Mouse (Mus musculus) stomach, embryonic 14.5 days (tissue): Measurements from ENCODE around the gene Polr3c. TPM values are rescaled to one million over a fixed set of nuclear protein-coding genes. Genes with fewer than 3 reads are reported as not detected.

Source experiments
- ATAC-seq: fragments of 200-750 bp; cut with Nextera tagmentation; 2 replicates; pipeline ENCODE4 v1.8.0; 2017; ENCODE audit warnings: low read depth, moderate TSS enrichment; ENCODE audit not compliant: insufficient number of reproducible peaks, insufficient read depth, low FRiP score
- H3K27ac ChIP-seq: fragments of 300-500 bp; sonication (generic); 2 replicates; pipeline ENCODE4 v1.5.1; 2014; ENCODE audit warnings: mild to moderate bottlenecking, low read length, moderate library complexity, mixed read lengths
- H3K27me3 ChIP-seq: fragments of 300-500 bp; sonication (generic); 2 replicates; pipeline ENCODE4 v1.6.1; 2014; ENCODE audit warnings: low read length, control low read depth, mixed read lengths; ENCODE audit not compliant: control insufficient read depth, insufficient read depth
- H3K36me3 ChIP-seq: fragments of 300-500 bp; sonication (generic); 2 replicates; pipeline ENCODE4 v1.6.1; 2014; ENCODE audit warnings: mild to moderate bottlenecking, control low read depth, low read length, moderate library complexity, mixed read lengths; ENCODE audit not compliant: control insufficient read depth, insufficient read depth
- H3K4me1 ChIP-seq: fragments of 300-500 bp; sonication (generic); 2 replicates; pipeline ENCODE4 v1.6.1; 2014; ENCODE audit warnings: low read length, control low read depth, mixed read lengths; ENCODE audit not compliant: control insufficient read depth, insufficient read depth
- H3K4me2 ChIP-seq: fragments of 300-500 bp; sonication (generic); replicated peaks from 2 replicates; pipeline ENCODE4 v1.6.1; 2014; ENCODE audit warnings: low read depth, low read length, control low read depth
- H3K4me3 ChIP-seq: fragments of 300-500 bp; sonication (generic); 2 replicates; pipeline ENCODE4 v1.5.1; 2014; ENCODE audit warnings: low read depth, low read length, control low read depth
- H3K9ac ChIP-seq: fragments of 300-500 bp; sonication (generic); replicated peaks from 2 replicates; pipeline ENCODE4 v1.6.1; 2014; ENCODE audit warnings: low read depth, mild to moderate bottlenecking, control low read depth, low read length, moderate library complexity, mixed read lengths
- H3K9me3 ChIP-seq: fragments of 300-500 bp; sonication (generic); 2 replicates; pipeline ENCODE4 v1.6.1; 2016; ENCODE audit warnings: low read depth, low read length, control low read depth; ENCODE audit not compliant: control insufficient read depth
- WGBS: fragments of 180-500 bp; shearing (Covaris S2); extraction: QIAGEN DNeasy Blood & Tissue Kit; methylation state at CpG from one replicate; pipeline ENCODE4 v1.1.7; 2014; 5-methylcytosine and 5-hydroxymethylcytosine counted together
- polyA plus RNA-seq: library from polyadenylated mRNA; unstranded; fragments of >200 nt; fragmentation: Nextera tagmentation; extraction: Ambion mirVana; gene quantifications from 2 replicates; pipeline ENCODE4 v1.2.1, GENCODE M21; 2014

Polr3c gene
- polyA plus RNA-seq, 1 experiment from 2014 or later: 32.5 TPM

DNA sequence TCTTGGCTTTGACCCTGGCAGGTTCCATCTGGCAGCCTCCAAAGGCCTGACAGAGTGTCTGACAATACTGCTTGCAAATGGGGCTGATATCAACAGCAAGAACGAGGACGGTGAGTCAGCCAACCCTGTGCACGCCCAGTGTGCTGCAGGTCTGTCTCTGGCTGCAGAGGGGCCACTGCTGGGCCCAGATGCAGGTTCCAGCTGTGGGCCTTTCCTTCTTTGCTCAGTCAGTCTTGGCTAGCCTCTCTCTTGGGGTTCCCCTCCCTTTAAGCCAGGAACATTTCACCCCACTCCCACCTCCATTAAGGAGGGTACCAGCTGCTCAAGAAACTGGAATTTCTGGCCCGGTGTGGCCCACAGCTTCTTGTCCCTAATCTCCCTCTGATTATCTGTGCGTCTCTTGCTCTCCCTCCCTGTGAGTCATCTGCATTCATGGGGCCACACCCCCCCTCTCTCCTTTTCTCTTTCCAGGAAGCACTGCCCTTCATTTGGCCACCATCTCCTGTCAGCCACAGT is 48.2 kb downstream of the Polr3c start:
- no peak overlapping the region for H3K4me2 ChIP-seq
- 23% methylated on average over 5 of the region's 5 CpGs for WGBS

DNA sequence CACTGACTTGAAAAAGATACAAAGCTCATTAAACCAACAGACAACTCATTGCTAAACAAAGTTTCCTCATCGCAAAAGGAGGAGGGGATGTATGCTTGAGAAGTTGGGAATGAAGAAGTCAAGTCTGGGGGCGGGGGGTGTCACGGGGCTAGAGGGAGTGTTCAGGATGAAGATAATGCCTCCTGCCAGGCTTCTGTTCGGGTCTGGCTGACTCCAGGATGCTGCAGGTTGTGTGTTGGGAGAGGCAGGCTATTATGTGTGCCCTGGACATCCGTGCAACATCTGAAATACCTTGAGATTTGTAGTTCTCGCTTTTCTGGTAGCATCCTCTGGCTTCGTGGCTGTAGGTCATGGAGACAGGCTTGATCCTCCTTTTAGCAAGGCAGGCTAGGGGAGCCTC is 49.0 kb downstream of the Polr3c start:
- H3K4me2 ChIP-seq: no peak overlapping the region
- WGBS: 68% methylated on average over 7 of the region's 7 CpGs
- no peak overlapping the region for H3K9ac ChIP-seq
- no peaks in the 10 kb centered on the region for H3K9me3 ChIP-seq
- no peak overlapping the region for H3K4me3 ChIP-seq
- no peak for ATAC-seq
- H3K4me1 ChIP-seq: 0 out of 2 replicates have a peak, but pooled peaks cover 4% of the 10 kb centered on the region
- no peaks in the 10 kb centered on the region for H3K27me3 ChIP-seq
- peak overlapping the region; percentile 21; the same call in 1 of the 2 replicates for H3K27ac ChIP-seq
- no peaks in the 10 kb centered on the region for H3K36me3 ChIP-seq

More for the DNA sequence above, 48.2 kb downstream of the Polr3c start:
- Histone ChIP-seq H3K36me3 (no peaks in the 10 kb centered on the region), H3K4me3 (no peak overlapping the region), H3K27ac (peak overlapping the region; percentile 21; the same call in 1 of the 2 replicates), H3K9ac (peak overlapping the region; percentile 10; the same call in 1 of the 2 replicates), H3K4me1 (0 out of 2 replicates have a peak, but pooled peaks cover 4% of the 10 kb centered on the region), H3K27me3 (no peaks in the 10 kb centered on the region), H3K9me3 (no peaks in the 10 kb centered on the region)
- peak; percentile 19; the same call in 1 of the 2 replicates for ATAC-seq

DNA sequence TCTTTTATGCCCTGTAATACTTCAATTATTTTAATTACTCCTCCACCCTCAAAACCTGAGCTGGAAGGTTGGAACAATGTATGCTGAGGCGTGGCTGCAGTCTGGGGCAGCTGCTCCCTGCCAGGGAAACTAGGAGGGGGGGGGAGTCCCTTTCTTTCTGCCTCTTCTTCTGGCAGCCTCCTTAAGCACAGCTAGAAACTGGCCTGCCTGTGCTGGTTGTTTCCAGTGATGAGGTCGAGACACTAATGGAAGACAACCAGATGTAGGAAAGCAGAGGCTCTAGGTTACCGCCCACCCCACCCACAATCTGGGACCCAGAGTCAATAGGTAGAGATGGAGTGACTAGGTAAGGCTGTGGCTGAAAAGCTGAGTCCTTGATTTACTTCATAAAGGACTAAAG is 51.7 kb downstream of the Polr3c start:
- no peaks in the 10 kb centered on the region for H3K9me3 ChIP-seq
- H3K27ac ChIP-seq: no peak overlapping the region; the same call in 1 of the 2 replicates
- H3K9ac ChIP-seq: no peak overlapping the region
- no peaks in the 10 kb centered on the region for H3K36me3 ChIP-seq
- WGBS: 46% methylated on average over 3 of the region's 3 CpGs
- H3K4me1 ChIP-seq: 0 out of 2 replicates have a peak, but pooled peaks cover 4% of the 10 kb centered on the region
- no peaks in the 10 kb centered on the region for H3K27me3 ChIP-seq
- no peak overlapping the region for H3K4me3 ChIP-seq
- H3K4me2 ChIP-seq: no peak overlapping the region
- ATAC-seq: no peak

DNA sequence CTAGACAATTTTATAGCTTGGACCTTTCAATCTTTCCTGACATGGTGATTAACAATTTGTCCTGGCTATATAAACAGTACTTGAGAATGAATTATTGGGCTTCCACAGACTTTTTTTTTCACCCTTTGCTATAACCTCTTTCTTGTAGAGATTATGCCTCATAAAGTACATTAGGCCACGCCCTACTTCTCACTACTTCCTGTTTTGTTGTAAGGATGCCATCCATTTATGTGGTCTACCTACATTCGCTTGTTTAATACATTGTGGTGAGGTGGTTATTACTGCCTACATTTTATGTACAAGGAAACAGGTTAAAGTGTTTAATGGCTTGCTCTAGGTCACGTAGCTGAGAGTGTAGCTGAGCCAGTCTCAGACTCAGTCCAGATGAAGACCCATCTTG is 52.3 kb downstream of the Polr3c start:
- Histone ChIP-seq H3K9me3 (no peaks in the 10 kb centered on the region), H3K4me3 (no peak overlapping the region), H3K27me3 (no peaks in the 10 kb centered on the region), H3K9ac (no peak overlapping the region), H3K4me1 (peaks cover 9% of the 10 kb centered on the region; the same call in 1 of the 2 replicates), H3K27ac (no peak overlapping the region; the same call in 1 of the 2 replicates), H3K36me3 (no peaks in the 10 kb centered on the region), H3K4me2 (no peak overlapping the region)
- WGBS: 85% methylated on average over 3 of the region's 3 CpGs
- ATAC-seq: no peak

DNA sequence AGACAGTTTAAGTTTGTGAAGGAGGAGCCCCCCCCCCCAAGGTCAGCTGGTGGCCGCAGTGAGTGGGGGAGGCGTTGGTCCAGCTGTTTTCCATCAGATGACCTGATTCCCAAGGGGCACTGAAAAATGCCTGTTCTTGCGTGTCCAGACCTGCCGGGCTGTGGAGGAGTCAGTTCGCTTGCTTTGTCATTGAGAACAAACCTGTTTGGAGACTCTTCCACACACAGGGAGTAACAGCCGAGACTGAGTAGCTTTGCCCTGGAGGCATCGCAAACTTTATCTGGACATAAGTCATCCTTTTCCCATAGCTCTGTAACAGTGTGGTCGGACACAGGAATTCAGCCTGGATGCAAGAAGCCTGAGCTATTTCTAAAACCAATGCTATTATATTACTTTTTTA is 53.0 kb downstream of the Polr3c start:
- 24% methylated on average over 8 of the region's 8 CpGs for WGBS
- H3K4me1 ChIP-seq: peaks cover 9% of the 10 kb centered on the region; the same call in 1 of the 2 replicates
- no peaks in the 10 kb centered on the region for H3K9me3 ChIP-seq
- H3K4me3 ChIP-seq: no peak overlapping the region
- H3K9ac ChIP-seq: no peak overlapping the region
- H3K27ac ChIP-seq: peak overlapping the region; percentile 52; the same call in 1 of the 2 replicates
- no peaks in the 10 kb centered on the region for H3K36me3 ChIP-seq
- H3K27me3 ChIP-seq: no peaks in the 10 kb centered on the region
- no peak overlapping the region for H3K4me2 ChIP-seq
- no peak for ATAC-seq

DNA sequence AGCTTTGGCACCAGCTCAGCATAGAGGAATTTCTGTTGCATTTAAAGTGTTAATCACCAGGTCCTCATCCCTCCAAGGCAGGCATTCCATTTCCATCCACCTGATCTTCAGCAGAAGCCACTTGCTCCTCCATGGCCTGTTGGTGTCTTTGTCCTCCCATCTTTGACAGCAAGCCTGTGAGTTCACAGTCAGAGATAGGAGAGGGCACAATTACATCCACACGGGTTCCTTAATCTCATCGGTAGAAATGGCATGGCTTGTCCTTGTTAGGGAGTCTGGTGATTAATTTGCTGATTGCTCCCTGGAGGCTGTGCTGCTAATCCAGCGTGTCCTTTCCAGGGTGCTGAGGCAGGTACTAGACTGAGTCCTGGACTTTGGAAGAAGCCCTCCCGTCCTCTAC is 53.9 kb downstream of the Polr3c start:
- no peak overlapping the region for H3K4me3 ChIP-seq
- ATAC-seq: no peak
- H3K27me3 ChIP-seq: no peaks in the 10 kb centered on the region
- no peaks in the 10 kb centered on the region for H3K36me3 ChIP-seq
- no peak overlapping the region for H3K27ac ChIP-seq
- H3K4me2 ChIP-seq: no peak overlapping the region
- H3K9ac ChIP-seq: no peak overlapping the region
- H3K9me3 ChIP-seq: no peaks in the 10 kb centered on the region
- peaks cover 9% of the 10 kb centered on the region; the same call in 1 of the 2 replicates for H3K4me1 ChIP-seq
- 68% methylated on average over 4 of the region's 4 CpGs for WGBS

DNA sequence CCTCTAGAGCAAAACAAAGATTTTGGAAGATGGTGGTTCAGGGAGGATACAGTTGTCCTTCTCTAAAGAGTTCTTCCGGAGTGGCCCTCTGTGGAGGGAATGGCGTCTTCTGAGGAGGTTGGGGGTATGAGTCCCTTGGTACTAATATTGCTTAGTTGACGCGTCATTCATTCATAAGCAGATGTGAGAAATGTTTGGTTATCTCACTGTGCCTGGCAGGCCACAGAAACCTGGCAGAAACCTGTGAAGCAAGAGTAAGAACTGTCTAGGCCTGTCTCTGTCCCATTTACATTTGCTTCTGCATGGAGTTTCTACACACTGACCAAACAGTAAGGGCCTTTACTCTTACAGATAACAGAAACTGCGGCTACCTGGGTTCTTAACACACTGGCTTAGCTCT is 55.9 kb downstream of the Polr3c start:
- no peak for ATAC-seq
- no peak overlapping the region for H3K4me2 ChIP-seq

DNA sequence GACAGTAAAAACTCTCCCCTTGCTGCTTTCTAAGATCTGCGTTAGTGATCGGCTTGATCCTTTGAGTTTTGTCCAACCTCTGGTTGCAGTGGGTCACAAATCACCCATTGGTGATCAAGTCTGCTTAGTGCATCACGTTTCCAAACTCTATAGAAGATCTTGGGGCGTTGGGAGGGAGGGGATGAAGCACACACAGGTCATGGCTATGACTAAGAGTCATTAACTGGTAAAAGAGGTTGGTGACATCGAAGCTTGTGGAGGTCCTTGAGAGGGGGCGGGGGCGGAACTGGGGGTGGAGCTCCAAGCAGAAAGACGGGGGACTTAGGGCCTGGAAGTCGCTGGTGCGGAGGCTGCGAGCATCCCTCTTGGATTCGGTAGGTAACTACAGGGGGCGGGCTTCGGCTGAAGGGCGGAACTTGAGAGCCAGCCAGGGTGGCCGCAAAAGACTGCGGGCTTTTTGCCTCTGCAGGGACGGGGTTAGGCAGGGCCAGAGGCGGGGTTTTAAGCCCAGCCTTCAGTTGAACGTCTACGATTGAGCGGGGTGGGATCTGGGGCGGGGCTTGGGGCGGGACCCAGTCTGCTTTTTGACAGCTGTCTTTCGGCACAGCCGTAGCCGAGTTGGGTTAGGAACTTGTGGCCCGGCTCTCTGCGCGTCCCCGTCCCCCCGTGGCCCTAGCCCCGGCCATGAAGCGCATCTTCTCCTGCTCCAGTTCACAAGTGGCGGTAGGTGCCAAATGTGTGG is 57.5 kb downstream of the Polr3c start, which contains the start of gene Ankrd35:
Ankrd35 (plus strand) TSS at position 405 of the 742 bp plus-strand sequence.
- no peaks in the 10 kb centered on the region for H3K36me3 ChIP-seq
- H3K9ac ChIP-seq: no peak within 1 kb of the TSS
- H3K4me1 ChIP-seq: peaks cover 9% of the 10 kb centered on the region; the same call in 1 of the 2 replicates
- peak within 1 kb of the TSS; percentile 55 for H3K4me2 ChIP-seq
- no peak within 1 kb of the TSS for H3K27ac ChIP-seq
- peak; percentile 93 for ATAC-seq
- no peaks in the 10 kb centered on the region for H3K9me3 ChIP-seq
- no peaks in the 10 kb centered on the region for H3K27me3 ChIP-seq
- WGBS: 5% methylated on average over 34 of the region's 35 CpGs
- peak within 1 kb of the TSS; percentile 30 for H3K4me3 ChIP-seq

More for the DNA sequence above, 55.9 kb downstream of the Polr3c start:
- Histone ChIP-seq H3K4me3 (no peak overlapping the region), H3K9me3 (no peaks in the 10 kb centered on the region), H3K27ac (no peak overlapping the region), H3K27me3 (no peaks in the 10 kb centered on the region), H3K4me1 (peaks cover 9% of the 10 kb centered on the region; the same call in 1 of the 2 replicates), H3K9ac (no peak overlapping the region), H3K36me3 (no peaks in the 10 kb centered on the region)
- WGBS: 89% methylated on average over 5 of the region's 5 CpGs
